Mouse (Mus musculus): ENCODE measurements around the gene D7Ertd443e. TPM values are rescaled to one million over a fixed set of nuclear protein-coding genes. Genes with fewer than 3 reads are reported as not detected.

The D7Ertd443e gene
- polyA plus RNA-seq, 1 experiment from 2014 or later = not detected

DNA sequence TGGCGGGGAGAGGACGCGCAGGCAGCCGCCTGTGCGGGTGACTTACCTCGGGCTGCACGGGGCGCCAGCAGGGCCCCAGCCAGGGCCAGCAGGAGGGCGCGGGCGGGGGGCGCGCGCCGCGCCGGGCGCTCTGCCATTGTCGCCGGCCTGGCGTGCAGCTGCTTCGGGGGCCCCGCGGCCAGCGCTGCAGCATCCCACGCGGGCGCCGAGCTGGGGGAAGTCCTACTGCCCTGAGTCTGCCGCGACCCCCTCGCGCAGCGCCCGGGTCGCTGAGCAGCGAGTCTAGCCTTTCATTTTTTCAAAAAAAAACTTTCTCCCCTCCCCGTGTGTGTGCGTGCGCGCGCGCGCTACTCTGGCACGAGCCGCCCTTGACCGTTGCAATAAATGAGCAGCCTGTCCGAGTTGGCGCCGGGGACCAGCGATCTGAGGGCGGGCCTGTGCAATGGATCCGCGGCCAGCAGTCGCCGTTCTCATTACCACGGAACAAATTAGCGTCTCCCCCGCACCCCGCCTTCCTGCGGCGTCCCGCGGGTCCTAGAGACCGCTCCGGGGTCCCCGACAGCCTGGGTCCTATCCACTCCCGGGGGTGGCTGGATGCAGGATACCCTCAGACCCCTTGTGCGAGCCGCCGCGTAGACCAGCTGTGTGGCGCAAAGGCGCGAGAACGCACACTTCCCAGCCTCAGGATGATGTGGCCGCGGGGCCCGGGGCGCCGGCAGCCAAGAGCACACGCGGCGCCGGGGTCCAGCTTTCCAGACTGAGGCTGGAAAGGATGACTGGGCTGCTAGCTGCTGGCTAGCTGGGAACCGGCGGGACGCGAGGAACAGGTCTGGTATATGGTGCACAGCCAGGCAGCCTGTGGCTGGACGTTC lies 160.5 kb downstream of the D7Ertd443e start:
- ATAC-seq (ENCODE audit: insufficient read depth) = no peak
- H3K4me1 ChIP-seq (replicated peaks) = no peaks in the 10 kb centered on the region
- H3K9me3 ChIP-seq (replicated peaks) = no peaks in the 10 kb centered on the region
- peak overlapping the region; percentile 51 for H3K4me2 ChIP-seq
- under 1% methylated on average over 82 of the region's 90 CpGs for WGBS (ENCODE audit: insufficient replicate concordance)
- H3K4me3 ChIP-seq (replicated peaks) = peak overlapping the region; percentile 43
- H3K9ac ChIP-seq = no peak overlapping the region
- 0 out of 2 replicates have a peak overlapping the region, but pooled peaks have one; percentile 14 for H3K27ac ChIP-seq (replicated peaks)
- H3K36me3 ChIP-seq (replicated peaks) = no peaks in the 10 kb centered on the region
- H3K27me3 ChIP-seq = peaks cover 29% of the 10 kb centered on the region

DNA sequence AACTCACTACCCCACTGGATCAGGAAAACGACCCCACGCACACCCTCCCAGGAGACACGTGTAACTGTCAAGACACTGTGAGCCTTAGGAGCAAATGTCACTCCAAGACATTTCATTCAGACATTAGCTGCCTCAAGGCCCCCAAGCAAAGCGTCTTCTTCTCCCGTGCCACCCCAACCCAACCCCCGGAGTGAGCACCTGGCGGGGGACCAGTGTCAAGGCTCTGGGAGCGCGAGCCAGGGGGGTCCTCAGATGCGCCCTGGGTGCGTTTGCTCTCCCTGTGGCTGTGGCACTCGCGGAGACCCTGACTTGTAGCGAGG lies 161.1 kb downstream of the D7Ertd443e start:
- Histone ChIP-seq H3K4me1 (replicated peaks) (no peaks in the 10 kb centered on the region), H3K9me3 (replicated peaks) (no peaks in the 10 kb centered on the region), H3K27me3 (peaks cover 29% of the 10 kb centered on the region), H3K36me3 (replicated peaks) (no peaks in the 10 kb centered on the region), H3K4me2 (peak overlapping the region; percentile 51), H3K4me3 (replicated peaks) (peak overlapping the region; percentile 43), H3K9ac (no peak overlapping the region), H3K27ac (replicated peaks) (0 out of 2 replicates have a peak overlapping the region, but pooled peaks have one; percentile 14)
- ATAC-seq (ENCODE audit: insufficient read depth) = no peak
- 1% methylated on average over 14 of the region's 14 CpGs for WGBS (ENCODE audit: insufficient replicate concordance)

GRCm38 (mm10) chr7:134223444-134224161 lies 161.9 kb downstream of the D7Ertd443e start:
- Histone ChIP-seq H3K4me2 (peak overlapping the region; percentile 51; the same call in 1 of the 2 replicates), H3K4me3 (replicated peaks) (peak overlapping the region; percentile 43; the same call in 1 of the 2 replicates), H3K36me3 (replicated peaks) (no peaks in the 10 kb centered on the region), H3K4me1 (replicated peaks) (no peaks in the 10 kb centered on the region), H3K27me3 (peaks cover 29% of the 10 kb centered on the region), H3K9ac (no peak overlapping the region), H3K27ac (replicated peaks) (no peak overlapping the region), H3K9me3 (replicated peaks) (no peaks in the 10 kb centered on the region)
- 21% methylated on average over 16 of the region's 16 CpGs for WGBS (ENCODE audit: insufficient replicate concordance)
- ATAC-seq (ENCODE audit: insufficient read depth) = no peak

Other genes starting within 250 kb of the D7Ertd443e start
- gene Adam12, start 153.5 kb downstream of the D7Ertd443e start, polyA plus RNA-seq (2015; fragmentation: Nextera tagmentation; extraction: Ambion mirVana) = 1.2 and 2.1 TPM in 2 replicates